Mouse (Mus musculus): ENCODE measurements around the gene Serinc4.

DNA sequence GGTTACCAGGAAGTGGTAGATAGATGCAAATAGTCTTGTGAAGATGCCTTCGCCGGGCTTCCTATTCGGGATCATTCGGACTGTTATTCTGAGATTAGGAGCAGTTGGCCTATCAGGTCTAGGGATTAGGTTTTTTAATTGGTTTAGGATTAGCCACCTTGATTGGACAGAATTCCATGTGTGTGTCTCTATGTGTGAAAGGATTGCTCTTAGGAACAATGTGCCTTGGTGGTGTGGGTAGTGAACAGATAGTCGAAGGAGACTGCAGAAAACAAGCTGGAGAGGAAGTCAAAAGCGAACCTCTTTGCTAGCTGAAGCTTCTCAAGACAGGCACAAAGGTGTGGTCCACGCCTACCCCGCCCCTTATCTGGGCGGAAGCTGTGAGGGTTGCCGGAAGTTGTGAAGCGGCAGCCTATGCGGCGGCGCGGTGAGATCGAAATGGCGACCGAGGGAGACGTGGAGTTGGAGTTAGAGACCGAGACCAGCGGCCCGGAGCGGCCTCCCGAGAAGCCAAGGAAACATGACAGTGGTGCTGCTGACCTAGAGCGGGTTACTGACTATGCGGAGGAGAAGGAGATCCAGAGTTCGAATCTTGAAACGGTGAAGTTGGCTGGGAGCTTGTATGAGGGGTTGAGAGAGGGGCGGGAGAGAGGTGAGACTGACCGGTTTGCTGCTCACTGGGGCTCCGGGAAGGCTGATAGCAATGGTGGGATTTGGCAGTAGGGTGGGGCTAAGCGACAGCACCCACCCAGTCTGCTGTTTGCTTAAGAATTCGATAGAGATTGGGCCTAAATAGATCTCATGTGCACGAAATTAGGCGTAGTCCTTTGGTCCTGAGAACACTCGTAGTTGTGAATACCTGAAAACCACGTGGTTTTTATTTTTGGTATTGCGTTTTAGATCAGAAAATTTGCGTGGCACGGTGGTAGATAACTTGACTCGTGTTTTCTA, at the start of gene Serinc4:
- no peak for TF ChIP-seq CTCF (IDR thresholded peaks at IDR 0.05; ENCODE audit: borderline replicate concordance, insufficient read depth, low read depth, low read length)
- TF ChIP-seq POLR2A (IDR thresholded peaks at IDR 0.05; ENCODE audit: borderline replicate concordance, insufficient read depth, low read length), result peak; percentile 71; the same call in 1 of the 2 replicates

All from cerebellum, adult 2 months (tissue).